Mouse (Mus musculus) monocyte, adult 5-6 weeks (primary cell): Measurements from ENCODE around the gene Tob1. TPM values are rescaled to one million over a fixed set of nuclear protein-coding genes. Genes with fewer than 3 reads are reported as not detected.
A peak's percentile ranks its signal among the peaks of the same experiment; 100 is the strongest.

ENCODE experiments used
- ATAC-seq: fragments of 153-309, 156-312 bp; replicated peaks from 2 replicates; pipeline ENCODE4 v1.8.0; 2017; ENCODE audit warnings: mild to moderate bottlenecking; ENCODE audit not compliant: low TSS enrichment, insufficient number of reproducible peaks, severe bottlenecking, poor library complexity, low FRiP score
- total RNA-seq: library from RNA; stranded (forward); fragments of 200-1000, 200-491, 200-594 nt; gene quantifications from 3 replicates; pipeline ENCODE4 v1.2.3, GENCODE M21; 2017

The Tob1 gene
- 13.1 to 21.2 TPM (median 16.5 TPM) in 3 replicates for total RNA-seq

GRCm38 (mm10) chr11:94211124-94211603, at the start of gene Tob1:
Gene Tob1 (plus strand): TSS chr11:94211454.
- ATAC-seq: peak; percentile 95

DNA sequence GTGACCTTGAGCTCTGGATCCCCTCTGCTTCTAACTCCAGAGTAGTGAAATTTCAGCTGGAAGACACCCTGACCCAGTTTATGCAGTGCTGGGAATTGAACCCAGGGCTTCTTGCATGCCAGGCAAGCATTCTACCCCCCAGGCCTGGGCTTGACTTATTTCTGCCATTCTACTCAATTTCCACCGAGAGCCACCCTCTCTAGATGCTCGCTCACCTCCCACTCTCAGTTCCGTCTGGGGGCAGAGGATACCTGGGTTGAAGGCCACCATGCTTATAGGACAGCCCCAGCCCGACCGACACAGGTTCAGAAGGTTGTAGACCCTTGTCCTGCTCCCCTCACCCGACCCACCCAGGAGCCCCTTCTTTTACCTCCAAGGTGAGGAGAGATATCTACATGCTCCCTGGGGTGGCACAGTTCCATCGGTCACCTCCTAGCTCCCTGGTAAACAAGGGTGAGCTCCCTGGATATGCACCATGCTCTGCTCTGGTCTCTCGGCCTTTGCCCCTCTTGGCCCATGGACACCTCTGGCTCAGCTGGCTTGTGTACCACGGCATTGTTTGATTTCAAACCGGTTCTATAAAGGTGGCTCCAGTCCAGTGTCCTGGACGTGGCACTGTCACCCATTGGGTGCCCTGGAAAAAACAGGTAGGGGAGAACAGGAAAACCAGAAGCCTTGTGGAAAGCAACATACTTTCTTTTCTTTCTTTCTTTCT, 49.2 kb upstream of the Tob1 start:
- no peak for ATAC-seq

DNA sequence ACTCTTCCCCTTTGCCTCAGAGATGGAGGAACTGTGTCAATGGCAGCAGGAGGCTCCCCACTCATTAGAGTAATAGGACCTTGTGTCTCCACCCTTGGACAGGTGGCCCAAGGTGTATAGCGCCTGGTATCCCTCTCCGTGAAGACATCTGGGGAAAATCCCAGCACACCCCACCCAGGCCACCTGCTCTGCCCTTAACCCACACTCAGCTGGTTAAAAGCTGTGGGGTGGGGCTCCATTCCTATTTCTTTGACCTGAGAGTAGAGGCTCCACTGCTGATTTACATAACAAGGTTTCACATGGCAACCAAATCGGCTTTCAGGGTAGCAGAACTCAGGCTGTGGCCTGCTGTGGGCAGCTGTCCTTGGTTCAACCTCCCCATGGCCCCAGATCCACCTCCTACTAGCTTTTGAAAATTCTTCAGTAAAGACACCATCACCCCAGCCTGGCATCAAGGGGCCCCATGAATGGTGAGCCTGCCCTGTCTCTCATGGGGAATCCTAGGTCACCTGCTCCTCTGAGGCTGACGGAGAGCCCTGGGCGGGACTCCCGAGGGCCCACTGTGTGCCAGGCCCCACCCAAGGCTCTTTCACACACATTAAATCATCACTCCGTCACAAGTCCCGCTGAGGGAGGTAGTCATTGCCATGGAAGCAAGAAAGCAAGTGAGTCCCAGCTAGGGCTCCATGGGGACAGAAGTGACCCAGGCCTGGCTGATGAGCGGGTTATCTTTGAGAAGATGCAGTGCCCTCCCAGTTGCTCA, 48.1 kb upstream of the Tob1 start:
- ATAC-seq: no peak

DNA sequence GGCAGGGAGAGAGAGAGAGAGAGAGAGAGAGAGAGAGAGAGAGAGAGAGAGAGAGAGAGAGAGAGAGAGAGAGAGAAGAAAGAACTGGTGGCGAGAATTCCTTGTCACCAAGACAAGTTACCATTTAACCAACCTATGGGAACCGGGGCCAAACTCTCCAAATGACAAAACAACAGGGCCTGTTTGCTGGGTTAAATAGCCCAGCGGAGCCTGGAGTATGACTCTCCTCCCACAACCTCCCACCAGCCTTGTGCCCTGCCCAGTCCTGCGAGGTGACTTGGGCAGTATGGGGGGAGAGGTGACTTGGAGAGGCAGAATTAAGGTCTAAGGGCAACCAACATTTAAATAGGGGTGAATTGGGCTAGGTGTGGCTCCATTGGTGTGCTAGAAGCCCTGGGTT, 45.5 kb upstream of the Tob1 start:
- no peak for ATAC-seq

GRCm38 (mm10) chr11:94168238-94168637, 43.0 kb upstream of the Tob1 start:
- no peak for ATAC-seq

DNA sequence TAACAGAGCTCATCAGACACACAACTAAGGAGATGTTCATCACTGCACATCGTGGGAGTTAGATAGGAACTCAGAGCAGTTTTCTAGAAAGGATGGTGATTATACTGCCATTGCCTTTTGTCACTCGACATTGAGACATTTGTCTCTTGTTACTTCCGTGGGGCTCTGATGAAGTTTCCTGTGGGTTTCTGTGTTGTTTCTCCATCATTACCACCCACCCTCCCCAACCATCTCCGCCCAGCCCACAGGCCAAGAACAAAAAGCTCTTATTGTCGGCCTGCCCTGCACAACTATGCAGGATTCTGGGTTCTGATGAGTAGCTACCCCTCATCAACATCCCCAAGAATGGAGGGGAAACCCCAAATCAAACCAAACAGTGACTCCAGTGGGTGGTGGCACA, 41.7 kb upstream of the Tob1 start:
- ATAC-seq: no peak

DNA sequence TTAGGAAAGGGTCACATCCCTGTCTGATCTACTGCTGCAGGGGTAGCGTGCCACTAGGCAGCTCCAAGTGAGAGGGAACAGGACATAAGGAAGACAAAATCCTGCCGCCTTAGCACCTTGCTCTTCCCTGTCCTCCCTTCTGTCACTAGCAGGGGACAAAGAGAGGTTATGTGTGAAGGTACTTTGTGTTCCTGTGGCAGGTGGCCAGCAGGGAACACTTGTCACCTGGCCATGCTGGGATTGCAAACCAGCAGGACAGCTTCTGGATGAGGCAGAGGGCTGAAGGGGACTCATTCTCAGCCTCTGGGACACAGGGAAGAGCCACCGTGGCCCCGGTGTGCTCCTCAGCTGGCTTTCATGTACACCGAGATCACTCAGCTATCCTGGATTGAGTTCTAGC, 39.6 kb upstream of the Tob1 start:
- no peak for ATAC-seq

DNA sequence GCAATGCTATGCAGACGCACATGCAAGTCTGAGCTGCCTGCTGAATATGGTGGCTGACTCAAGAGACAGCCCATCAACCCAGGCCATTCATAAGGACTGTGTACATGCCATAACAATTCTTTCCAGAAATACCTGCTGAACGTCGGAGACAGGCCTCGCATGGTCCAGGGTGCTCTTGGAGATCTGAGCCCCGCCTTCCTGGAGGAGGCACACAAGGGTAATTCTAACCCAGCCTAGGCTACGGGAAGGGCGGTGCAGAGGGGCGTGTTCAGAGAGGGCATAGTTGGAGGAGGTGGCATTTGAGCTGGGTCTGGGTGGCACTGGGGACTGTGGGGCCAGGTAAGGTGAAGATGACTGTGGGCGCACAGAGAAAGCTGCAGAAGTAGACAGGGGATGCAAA, 39.1 kb upstream of the Tob1 start:
- ATAC-seq: no peak; the same call in 1 of the 2 replicates

DNA sequence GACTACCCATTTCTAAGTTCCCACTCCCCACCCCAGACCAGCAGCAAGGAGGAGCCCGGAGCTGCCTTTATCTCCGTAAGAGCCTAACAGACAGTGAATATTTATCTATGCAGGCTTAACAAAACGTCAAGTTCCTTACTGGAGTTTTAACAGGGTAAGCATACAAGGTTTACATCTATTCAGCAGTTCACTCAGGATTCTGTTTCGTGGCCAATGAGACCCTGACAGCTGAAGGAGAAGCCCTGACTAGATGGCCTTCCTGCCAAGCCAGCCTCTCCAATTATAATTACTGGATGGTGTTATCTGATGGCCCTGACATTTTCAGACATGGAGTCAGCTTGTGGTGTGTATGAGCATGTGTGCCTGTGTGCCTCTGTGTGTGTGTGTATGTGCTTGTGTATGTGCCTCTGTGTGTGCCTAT, 37.5 kb upstream of the Tob1 start:
- no peak for ATAC-seq

DNA sequence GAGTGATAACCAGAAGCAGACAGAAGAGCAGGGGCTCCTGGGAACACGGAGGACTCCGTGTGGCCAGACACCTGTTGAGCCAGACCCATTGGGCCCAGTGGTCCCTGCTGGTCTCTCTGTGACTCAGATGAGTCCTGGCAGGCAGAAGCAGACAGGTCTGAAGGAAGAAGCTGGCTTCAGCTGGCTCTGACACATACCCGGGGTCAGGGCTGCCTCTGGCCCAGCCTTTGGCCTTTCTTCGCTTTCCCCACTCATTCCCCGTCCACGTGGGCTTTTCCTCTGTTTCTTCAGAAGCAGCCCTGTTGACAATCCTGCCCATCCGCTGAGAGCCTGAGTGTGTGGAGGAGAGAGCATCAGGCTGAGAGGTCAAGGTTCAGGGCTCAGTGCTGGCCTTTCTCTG, 36.0 kb upstream of the Tob1 start:
- no peak for ATAC-seq

DNA sequence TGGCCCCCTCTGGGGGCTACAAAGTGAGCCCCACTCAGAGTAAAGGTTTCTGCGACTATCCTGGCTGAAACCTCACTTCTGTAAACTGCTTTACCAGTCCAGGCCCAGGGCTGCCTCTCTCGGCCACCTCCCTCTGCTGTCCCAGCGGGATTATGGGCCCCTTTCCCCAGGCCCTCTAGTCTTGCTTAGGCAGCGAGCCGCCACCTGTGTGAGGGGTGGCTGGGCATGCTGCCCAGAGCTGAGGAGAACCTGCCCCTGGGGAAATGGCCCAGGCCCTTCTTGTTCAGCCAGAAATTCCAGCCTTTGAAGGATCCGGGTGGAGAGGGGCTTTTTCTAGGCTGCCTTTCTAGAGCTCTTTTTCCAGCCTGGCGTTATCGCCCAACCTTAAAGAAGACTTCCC, 35.6 kb upstream of the Tob1 start:
- ATAC-seq: no peak

DNA sequence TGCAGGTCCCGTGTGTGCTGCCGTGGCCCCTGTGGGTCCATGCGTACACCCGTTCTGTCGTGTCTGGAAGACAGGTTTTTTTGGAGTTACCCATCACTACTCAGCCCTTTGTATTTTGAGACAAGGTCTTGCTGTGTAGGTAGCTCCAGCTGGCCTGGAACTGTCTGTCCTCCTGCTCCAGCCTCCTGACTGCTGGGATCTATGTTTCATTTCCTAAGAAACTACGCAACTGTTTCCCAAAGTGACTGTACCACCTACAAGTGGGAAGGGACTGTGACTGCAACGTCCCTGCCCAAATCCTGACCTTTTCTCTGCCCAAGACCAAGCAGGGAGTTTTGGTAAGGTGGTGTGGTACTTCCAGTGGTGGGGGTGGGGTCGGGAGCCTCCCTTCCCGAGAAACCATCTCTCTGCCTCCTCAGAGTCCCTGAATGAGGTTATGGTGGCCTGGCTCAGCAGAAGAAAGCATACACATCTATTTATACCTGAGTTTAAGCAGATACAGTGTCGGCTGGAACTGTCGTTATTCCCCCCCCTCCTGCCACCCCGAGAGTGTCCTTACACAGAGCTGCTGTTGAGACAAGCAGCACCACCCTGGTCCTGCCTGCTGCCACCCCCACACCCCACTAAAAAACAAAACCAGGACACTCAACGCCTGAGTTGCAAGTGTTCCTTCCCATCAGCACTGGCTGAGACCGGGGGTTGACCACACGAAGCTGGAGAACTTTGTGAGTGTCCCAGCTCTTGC, 33.2 kb upstream of the Tob1 start:
- ATAC-seq: no peak

- no peak for ATAC-seq
These were observed 31.5 kb upstream of the Tob1 start for GRCm38 (mm10) chr11:94179768-94180167.

DNA sequence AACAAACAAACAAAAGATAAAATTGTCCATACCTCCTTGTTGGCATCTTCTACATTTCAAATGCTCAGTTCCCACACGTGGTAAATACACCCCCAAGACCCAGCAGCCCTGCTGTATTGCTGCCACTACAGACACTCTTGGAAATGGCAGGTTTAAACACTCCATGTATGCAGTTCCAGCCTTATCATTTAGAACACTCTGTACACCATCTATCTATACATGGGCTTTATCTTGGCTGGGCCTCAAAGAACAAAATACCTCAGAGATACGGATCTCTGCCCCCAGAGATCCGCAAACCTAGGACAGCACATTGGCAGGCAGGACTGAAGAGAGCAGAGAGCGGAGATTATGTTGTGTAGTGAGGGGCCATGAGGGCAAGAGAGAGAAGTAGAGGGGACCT, 31.1 kb upstream of the Tob1 start:
- ATAC-seq: no peak

DNA sequence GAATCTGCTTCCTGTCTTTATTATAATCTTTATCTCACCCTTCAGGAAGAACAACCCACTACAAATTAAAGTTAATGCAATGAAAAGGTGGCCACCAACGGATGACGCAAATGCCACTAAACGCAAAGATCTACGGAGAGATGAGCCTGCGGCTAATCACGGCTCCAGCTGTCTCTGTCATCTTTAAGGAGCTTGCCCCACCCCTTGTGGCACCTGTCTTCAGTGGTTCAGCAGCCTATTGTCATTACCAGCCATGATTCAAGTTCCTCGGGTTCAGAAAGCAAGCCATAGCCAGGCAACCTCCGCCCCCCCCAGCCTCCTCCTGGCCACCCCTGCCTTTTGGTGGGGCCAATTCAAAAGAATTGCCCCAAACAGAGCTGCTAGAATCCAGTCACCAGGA, 29.6 kb upstream of the Tob1 start:
- ATAC-seq: no peak

GRCm38 (mm10) chr11:94182711-94183110, 28.5 kb upstream of the Tob1 start:
- ATAC-seq: no peak

DNA sequence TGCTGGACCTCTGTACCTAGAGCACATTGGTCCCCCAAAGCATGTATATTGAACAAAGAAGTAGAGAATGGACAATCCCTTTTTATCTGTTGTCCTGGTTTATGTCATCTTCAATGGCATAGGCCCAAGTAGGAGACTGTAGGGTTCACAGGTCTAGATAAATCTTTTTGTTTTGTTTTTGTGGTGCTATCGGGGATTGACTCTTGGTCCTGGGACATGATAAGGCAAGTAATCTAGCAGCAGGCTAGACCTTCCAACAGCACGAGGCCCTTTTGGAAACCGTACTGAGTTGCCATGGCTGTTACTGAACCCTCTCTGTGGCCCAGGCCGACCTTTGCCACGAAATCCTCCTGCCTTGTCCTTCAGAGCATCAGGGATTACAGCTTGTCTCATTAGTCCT, 28.1 kb upstream of the Tob1 start:
- ATAC-seq: no peak

- ATAC-seq: no peak
These were observed 27.6 kb upstream of the Tob1 start for GRCm38 (mm10) chr11:94183671-94184070.

- no peak for ATAC-seq
These were observed 21.7 kb upstream of the Tob1 start for GRCm38 (mm10) chr11:94189579-94189978.

DNA sequence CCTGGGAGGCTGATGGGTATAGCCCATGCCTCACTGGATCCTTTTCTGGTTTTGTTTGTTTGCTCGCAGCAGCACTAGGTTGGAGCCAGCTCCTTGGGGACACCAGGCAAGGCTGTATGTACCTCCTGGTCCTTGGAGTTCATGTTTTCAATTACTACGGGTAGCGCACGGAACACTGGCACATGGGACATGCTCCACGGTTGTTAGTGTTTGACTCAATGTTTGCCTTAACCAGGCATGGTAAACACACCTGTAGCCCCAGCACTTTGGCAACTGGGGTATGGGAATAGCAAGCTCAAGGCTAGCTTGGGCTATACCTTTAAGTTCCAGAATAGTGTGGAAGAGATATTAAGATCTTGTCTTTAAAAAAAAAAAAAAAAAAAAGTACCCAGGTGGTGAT, 20.6 kb upstream of the Tob1 start:
- ATAC-seq: no peak
